Mouse (Mus musculus) E14TG2a.4 (cell line): ENCODE results near the gene Josd1.

ENCODE experiments used
- CTCF ChIP-seq: conservative IDR thresholded peaks from 2 replicates; pipeline ENCODE4 v1.5.1; 2014; ENCODE audit warnings: low read length
- NANOG ChIP-seq: IDR thresholded peaks from 2 replicates; pipeline ENCODE4 v1.6.1; 2014; ENCODE audit warnings: borderline replicate concordance, low read length, mixed read lengths
- POU5F1 ChIP-seq: IDR thresholded peaks from 2 replicates; pipeline ENCODE4 v1.6.1; 2014; ENCODE audit warnings: low read length, borderline replicate concordance

DNA sequence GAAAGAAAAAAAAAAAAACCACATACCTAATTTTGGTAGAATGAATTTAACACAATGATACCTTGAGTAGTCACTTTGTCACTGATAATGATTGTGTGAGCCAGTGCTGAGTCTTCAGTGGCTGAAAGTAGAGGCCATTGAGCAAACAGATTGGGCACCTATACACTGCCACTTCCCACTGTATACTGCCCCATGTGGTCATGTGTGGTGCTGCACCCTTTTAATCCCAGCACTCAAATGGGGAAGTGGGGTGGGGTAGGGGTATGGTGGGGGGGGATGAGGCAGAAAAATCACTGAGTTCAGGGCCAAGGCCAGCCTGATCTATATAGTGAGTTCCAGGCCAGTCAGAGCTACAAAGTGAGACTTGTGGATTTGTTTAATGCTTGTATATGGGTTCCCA is 37.1 kb downstream of the Josd1 start:
- TF ChIP-seq CTCF (peak; percentile 80), NANOG (no peak), POU5F1 (no peak)
